Mouse (Mus musculus) erythroblast, embryonic 14.5 days (primary cell): Measurements from ENCODE around the gene Sorcs2.

Experiments used
- GATA1 ChIP-seq: IDR thresholded peaks from 2 replicates; pipeline ENCODE4 v1.6.1; 2012; ENCODE audit warnings: low read length, inconsistent platforms, mixed read lengths
- TAL1 ChIP-seq: IDR thresholded peaks from 3 replicates; pipeline ENCODE4 v1.6.1; 2012; ENCODE audit warnings: low read length, inconsistent platforms, mixed read lengths

GRCm38 (mm10) chr5:36368511-36369135, 29.3 kb downstream of the Sorcs2 start:
- TF ChIP-seq GATA1 (no peak), TAL1 (no peak)
